In genomic region chr4:148805811-148806747, GRCm38 (mm10) we compare ENCODE assay signal across 8 mouse cellular contexts. TPM values are rescaled to one million over a fixed set of nuclear protein-coding genes. Genes with fewer than 3 reads are reported as not detected.
DNase-seq lines count a peak whose midpoint lies in the region; ATAC-seq and TF ChIP-seq lines count a peak whose summit lies in the region.

No protein-coding gene starts in this region.

- under 1% methylated on average over 61 of the region's 64 CpGs for WGBS in heart, embryonic 11.5 days (ENCODE audit: insufficient replicate concordance)
- WGBS in midbrain, embryonic 16.5 days: 0% methylated on average over 59 of the region's 64 CpGs

- H3K4me3 ChIP-seq in ES-Bruce4 (ENCODE audit: low read depth, low read length): peak overlapping the region; percentile 96
- peak overlapping the region; percentile 83 for H3K4me3 ChIP-seq in brown adipose tissue, adult 24 weeks (ENCODE audit: insufficient read depth, low read depth, low read length)
- peak overlapping the region; percentile 74 for H3K4me3 ChIP-seq in heart, embryonic 11.5 days (ENCODE audit: low read depth, low read length)
- H3K4me3 ChIP-seq in midbrain, embryonic 16.5 days (ENCODE audit: low read depth, low read length): peak overlapping the region; percentile 52

- H3K36me3 ChIP-seq in ES-Bruce4 (ENCODE audit: control insufficient read depth, insufficient read depth, low read length, poor library complexity, severe bottlenecking): no peaks in the 10 kb centered on the region
- H3K36me3 ChIP-seq in heart, embryonic 11.5 days (ENCODE audit: control insufficient read depth, insufficient read depth, low read length): no peaks in the 10 kb centered on the region
- no peaks in the 10 kb centered on the region for H3K36me3 ChIP-seq in midbrain, embryonic 16.5 days (ENCODE audit: control insufficient read depth, insufficient read depth, low read length)

- no peaks in the 10 kb centered on the region for H3K4me1 ChIP-seq in ES-Bruce4 (ENCODE audit: control insufficient read depth, insufficient read depth, low read length)
- peaks cover 2% of the 10 kb centered on the region; the same call in 1 of the 2 replicates for H3K4me1 ChIP-seq in brown adipose tissue, adult 24 weeks (ENCODE audit: control insufficient read depth, insufficient read depth, insufficient read length, low read length)
- H3K4me1 ChIP-seq in heart, embryonic 11.5 days (ENCODE audit: control insufficient read depth, insufficient read depth, low read length): peaks cover 29% of the 10 kb centered on the region
- H3K4me1 ChIP-seq in midbrain, embryonic 16.5 days (ENCODE audit: control insufficient read depth, insufficient read depth, low read length): peaks cover 39% of the 10 kb centered on the region

- DNase-seq in kidney, postnatal 25 days: peak; percentile 42 to 57
- no peak for DNase-seq in layer of hippocampus, adult 18-20 months (ENCODE audit: low spot score in 2 of 2)
- DNase-seq in MN1 (ENCODE audit: low spot score): no peak
- DNase-seq in layer of hippocampus, adult 9-10 months (ENCODE audit: low spot score): no peak

- TF ChIP-seq CTCF in ES-Bruce4 (IDR thresholded peaks at IDR 0.05; ENCODE audit: low read depth, low read length): no peak

- no peak for TF ChIP-seq POLR2A in ES-Bruce4 (IDR thresholded peaks at IDR 0.05; ENCODE audit: insufficient read depth, low read length)

- no peak for ATAC-seq in heart, embryonic 11.5 days (replicated peaks; ENCODE audit: insufficient number of reproducible peaks, low FRiP score, low TSS enrichment)
- ATAC-seq in midbrain, embryonic 16.5 days: no peak

- H3K9ac ChIP-seq in ES-Bruce4 (ENCODE audit: low read depth, poor library complexity, severe bottlenecking): peak overlapping the region; percentile 70
- peak overlapping the region; percentile 83 for H3K9ac ChIP-seq in heart, embryonic 11.5 days (ENCODE audit: low read depth, low read length)
- H3K9ac ChIP-seq in midbrain, embryonic 16.5 days (ENCODE audit: low read depth, low read length): no peak overlapping the region; the same call in 1 of the 2 replicates

- H3K27ac ChIP-seq in ES-Bruce4 (ENCODE audit: insufficient read depth, low read length): no peak overlapping the region
- no peak overlapping the region for H3K27ac ChIP-seq in brown adipose tissue, adult 24 weeks (replicated peaks; ENCODE audit: low read depth, low read length)
- peak overlapping the region; percentile 91 for H3K27ac ChIP-seq in heart, embryonic 11.5 days (ENCODE audit: low read depth, low read length)
- no peak overlapping the region for H3K27ac ChIP-seq in midbrain, embryonic 16.5 days (ENCODE audit: low read length)

- no peak for TF ChIP-seq EP300 in ES-Bruce4 (IDR thresholded peaks at IDR 0.05; ENCODE audit: insufficient read depth, low read depth, low read length)

- H3K27me3 ChIP-seq in ES-Bruce4 (ENCODE audit: control insufficient read depth, insufficient read depth, low read length, poor library complexity, severe bottlenecking): peaks cover 9% of the 10 kb centered on the region
- H3K27me3 ChIP-seq in heart, embryonic 11.5 days (ENCODE audit: control insufficient read depth, insufficient read depth, low read length): peaks cover 15% of the 10 kb centered on the region
- H3K27me3 ChIP-seq in midbrain, embryonic 16.5 days (ENCODE audit: control insufficient read depth, insufficient read depth, low read depth, low read length): peaks cover 48% of the 10 kb centered on the region

- peak overlapping the region; percentile 88 for H3K4me2 ChIP-seq in heart, embryonic 11.5 days
- H3K4me2 ChIP-seq in midbrain, embryonic 16.5 days (ENCODE audit: low read length): peak overlapping the region; percentile 100

- no peaks in the 10 kb centered on the region for H3K9me3 ChIP-seq in ES-Bruce4 (replicated peaks; ENCODE audit: control insufficient read depth, insufficient read depth, low read length, poor library complexity, severe bottlenecking)
- H3K9me3 ChIP-seq in heart, embryonic 11.5 days (replicated peaks; ENCODE audit: control insufficient read depth, low read length): no peaks in the 10 kb centered on the region
- no peaks in the 10 kb centered on the region for H3K9me3 ChIP-seq in midbrain, embryonic 16.5 days (replicated peaks; ENCODE audit: control insufficient read depth, low read length, poor library complexity, severe bottlenecking)

RNA-seq across cellular contexts. Expression of gene Casz1, which starts 1.9 kb away (rescaled TPM):
- 13.8 and 15.6 TPM in 2 replicates for polyA plus RNA-seq in ES-Bruce4 (2011; ENCODE audit: insufficient read depth, insufficient read length, low read depth, missing spikeins)
- 1.3 and 1.4 TPM in 2 replicates for polyA plus RNA-seq in brown adipose tissue, adult 24 weeks (2012; ENCODE audit: insufficient read depth, insufficient read length, missing spikeins)
- 15.1 and 19.9 TPM in 2 replicates for polyA plus RNA-seq in heart, embryonic 11.5 days (2014; fragmentation: Nextera tagmentation; extraction: Ambion mirVana)
- polyA plus RNA-seq in midbrain, embryonic 16.5 days (2015; fragmentation: Nextera tagmentation; extraction: Ambion mirVana): 2.6 TPM in 2 replicates
- under 1 TPM; 0.61 to 0.62 TPM for total RNA-seq in layer of hippocampus, adult 18-20 months (2021)

Comparison
In these comparisons a context has a peak if more than half of its experiments do, and no peak if none do; other contexts are left out.
1. DNase-seq: peak in kidney, postnatal 25 days (2 of 2); none in layer of hippocampus, adult 18-20 months (0 of 2), MN1 (single experiment) and layer of hippocampus, adult 9-10 months (single experiment).
2. Peak in every context shown above with its lines, with median percentiles within 50 percentile points of each other: H3K4me3 ChIP-seq.